Mouse (Mus musculus): Measurements from ENCODE around the gene Sptb. TPM values are rescaled to one million over a fixed set of nuclear protein-coding genes. Genes with fewer than 3 reads are reported as not detected.

Gene Sptb
- total and polyA plus RNA-seq, 2 experiments: 0.43 to 0.46 TPM

- 77% methylated on average over 6 of the region's 6 CpGs for WGBS
- Histone ChIP-seq H3K9ac (ENCODE audit: low read depth, low read length) (no peak overlapping the region), H3K4me3 (ENCODE audit: insufficient read depth, low read depth, low read length) (no peak overlapping the region), H3K27ac (replicated peaks; ENCODE audit: insufficient read depth, low read depth, low read length) (no peak overlapping the region), H3K36me3 (ENCODE audit: control insufficient read depth, insufficient read depth, low read length) (no peaks in the 10 kb centered on the region), H3K4me1 (ENCODE audit: control insufficient read depth, insufficient read depth, low read length) (no peaks in the 10 kb centered on the region), H3K27me3 (ENCODE audit: control insufficient read depth, insufficient read depth, low read length) (no peaks in the 10 kb centered on the region), H3K79me2 (ENCODE audit: control insufficient read depth, insufficient read depth, low read length) (no peaks in the 10 kb centered on the region)
- no peak for DNase-seq (ENCODE audit: extremely low read depth, low read depth, low spot score)
- TF ChIP-seq POLR2A (IDR thresholded peaks at IDR 0.05; ENCODE audit: extremely low read depth, insufficient read depth, low read length) (no peak), CTCF (IDR thresholded peaks at IDR 0.05; ENCODE audit: low read depth, low read length) (no peak)
Measured at GRCm38 (mm10) chr12:76684493-76684892, 25.9 kb downstream of the Sptb start.

- no peak overlapping the region for H3K9ac ChIP-seq (ENCODE audit: low read depth, low read length)
- no peaks in the 10 kb centered on the region for H3K4me1 ChIP-seq (ENCODE audit: control insufficient read depth, insufficient read depth, low read length)
- H3K36me3 ChIP-seq (ENCODE audit: control insufficient read depth, insufficient read depth, low read length): no peaks in the 10 kb centered on the region
Measured at GRCm38 (mm10) chr12:76681937-76682336, 28.4 kb downstream of the Sptb start.

GRCm38 (mm10) chr12:76677068-76677467 lies 33.3 kb downstream of the Sptb start:
- TF ChIP-seq CTCF (IDR thresholded peaks at IDR 0.05; ENCODE audit: low read depth, low read length): no peak
- no peak for TF ChIP-seq POLR2A (IDR thresholded peaks at IDR 0.05; ENCODE audit: extremely low read depth, insufficient read depth, low read length)
- Histone ChIP-seq H3K4me1 (ENCODE audit: control insufficient read depth, insufficient read depth, low read length) (no peaks in the 10 kb centered on the region), H3K27ac (replicated peaks; ENCODE audit: insufficient read depth, low read depth, low read length) (no peak overlapping the region), H3K9ac (ENCODE audit: low read depth, low read length) (no peak overlapping the region), H3K4me3 (ENCODE audit: insufficient read depth, low read depth, low read length) (no peak overlapping the region), H3K79me2 (ENCODE audit: control insufficient read depth, insufficient read depth, low read length) (no peaks in the 10 kb centered on the region), H3K27me3 (ENCODE audit: control insufficient read depth, insufficient read depth, low read length) (no peaks in the 10 kb centered on the region), H3K36me3 (ENCODE audit: control insufficient read depth, insufficient read depth, low read length) (no peaks in the 10 kb centered on the region)
- WGBS: 70% methylated on average over 7 of the region's 7 CpGs
- DNase-seq (ENCODE audit: extremely low read depth, low read depth, low spot score): no peak

More at GRCm38 (mm10) chr12:76681937-76682336, 28.4 kb downstream of the Sptb start:
- TF ChIP-seq CTCF (IDR thresholded peaks at IDR 0.05; ENCODE audit: low read depth, low read length): no peak
- no peak for TF ChIP-seq POLR2A (IDR thresholded peaks at IDR 0.05; ENCODE audit: extremely low read depth, insufficient read depth, low read length)
- Histone ChIP-seq H3K27ac (replicated peaks; ENCODE audit: insufficient read depth, low read depth, low read length) (no peak overlapping the region), H3K4me3 (ENCODE audit: insufficient read depth, low read depth, low read length) (no peak overlapping the region), H3K79me2 (ENCODE audit: control insufficient read depth, insufficient read depth, low read length) (no peaks in the 10 kb centered on the region), H3K27me3 (ENCODE audit: control insufficient read depth, insufficient read depth, low read length) (no peaks in the 10 kb centered on the region)
- DNase-seq (ENCODE audit: extremely low read depth, low read depth, low spot score): no peak

- no peak overlapping the region for H3K9ac ChIP-seq (ENCODE audit: low read depth, low read length)
Measured at GRCm38 (mm10) chr12:76676477-76676876, 33.9 kb downstream of the Sptb start.

GRCm38 (mm10) chr12:76675364-76675763 lies 35.0 kb downstream of the Sptb start:
- no peaks in the 10 kb centered on the region for H3K27me3 ChIP-seq (ENCODE audit: control insufficient read depth, insufficient read depth, low read length)
- H3K36me3 ChIP-seq (ENCODE audit: control insufficient read depth, insufficient read depth, low read length): no peaks in the 10 kb centered on the region
- no peak for DNase-seq (ENCODE audit: extremely low read depth, low read depth, low spot score)
- H3K27ac ChIP-seq (replicated peaks; ENCODE audit: insufficient read depth, low read depth, low read length): no peak overlapping the region
- H3K4me3 ChIP-seq (ENCODE audit: insufficient read depth, low read depth, low read length): no peak overlapping the region
- no peaks in the 10 kb centered on the region for H3K79me2 ChIP-seq (ENCODE audit: control insufficient read depth, insufficient read depth, low read length)
- H3K9ac ChIP-seq (ENCODE audit: low read depth, low read length): no peak overlapping the region
- no peak for TF ChIP-seq POLR2A (IDR thresholded peaks at IDR 0.05; ENCODE audit: extremely low read depth, insufficient read depth, low read length)
- no peak for TF ChIP-seq CTCF (IDR thresholded peaks at IDR 0.05; ENCODE audit: low read depth, low read length)
- WGBS: 72% methylated on average over 5 of the region's 5 CpGs
- no peaks in the 10 kb centered on the region for H3K4me1 ChIP-seq (ENCODE audit: control insufficient read depth, insufficient read depth, low read length)

More at GRCm38 (mm10) chr12:76676477-76676876, 33.9 kb downstream of the Sptb start:
- 68% methylated on average over 21 of the region's 22 CpGs for WGBS
- Histone ChIP-seq H3K4me3 (ENCODE audit: insufficient read depth, low read depth, low read length) (no peak overlapping the region), H3K27ac (replicated peaks; ENCODE audit: insufficient read depth, low read depth, low read length) (no peak overlapping the region), H3K27me3 (ENCODE audit: control insufficient read depth, insufficient read depth, low read length) (no peaks in the 10 kb centered on the region), H3K79me2 (ENCODE audit: control insufficient read depth, insufficient read depth, low read length) (no peaks in the 10 kb centered on the region), H3K4me1 (ENCODE audit: control insufficient read depth, insufficient read depth, low read length) (no peaks in the 10 kb centered on the region), H3K36me3 (ENCODE audit: control insufficient read depth, insufficient read depth, low read length) (no peaks in the 10 kb centered on the region)
- TF ChIP-seq POLR2A (IDR thresholded peaks at IDR 0.05; ENCODE audit: extremely low read depth, insufficient read depth, low read length) (no peak), CTCF (IDR thresholded peaks at IDR 0.05; ENCODE audit: low read depth, low read length) (no peak)
- DNase-seq (ENCODE audit: extremely low read depth, low read depth, low spot score): no peak

- H3K4me1 ChIP-seq (ENCODE audit: control insufficient read depth, insufficient read depth, low read length): no peaks in the 10 kb centered on the region
- H3K79me2 ChIP-seq (ENCODE audit: control insufficient read depth, insufficient read depth, low read length): no peaks in the 10 kb centered on the region
- H3K27me3 ChIP-seq (ENCODE audit: control insufficient read depth, insufficient read depth, low read length): no peaks in the 10 kb centered on the region
- no peak overlapping the region for H3K9ac ChIP-seq (ENCODE audit: low read depth, low read length)
- DNase-seq (ENCODE audit: extremely low read depth, low read depth, low spot score): no peak
- TF ChIP-seq POLR2A (IDR thresholded peaks at IDR 0.05; ENCODE audit: extremely low read depth, insufficient read depth, low read length) (no peak), CTCF (IDR thresholded peaks at IDR 0.05; ENCODE audit: low read depth, low read length) (no peak)
- no peak overlapping the region for H3K4me3 ChIP-seq (ENCODE audit: insufficient read depth, low read depth, low read length)
- 63% methylated on average over 12 of the region's 12 CpGs for WGBS
- no peak overlapping the region for H3K27ac ChIP-seq (replicated peaks; ENCODE audit: insufficient read depth, low read depth, low read length)
- H3K36me3 ChIP-seq (ENCODE audit: control insufficient read depth, insufficient read depth, low read length): no peaks in the 10 kb centered on the region
Measured at GRCm38 (mm10) chr12:76673794-76674222, 36.5 kb downstream of the Sptb start.
